Mouse (Mus musculus) neural tube, embryonic 12.5 days (tissue): ENCODE measurements at regions not wholly inside any gene's neighbourhood (a gene's known extent, or its start where the extent isn't known, plus 50 kb on each side); places are given as distances from the start of the nearest gene placed in this dataset.

ENCODE experiments used
- ATAC-seq: fragments of 200-750 bp; cut with Nextera tagmentation; 2 replicates; pipeline ENCODE4 v1.8.0; 2017; ENCODE audit warnings: low read depth, mild to moderate bottlenecking, moderate TSS enrichment, moderate library complexity; ENCODE audit not compliant: low FRiP score
- H3K27ac ChIP-seq: fragments of 300-500 bp; sonication (generic); 2 replicates; pipeline ENCODE4 v1.5.1; 2016
- H3K27me3 ChIP-seq: fragments of 300-500 bp; sonication (generic); replicated peaks from 2 replicates; pipeline ENCODE4 v1.6.1; 2016; ENCODE audit warnings: mild to moderate bottlenecking
- H3K36me3 ChIP-seq: fragments of 300-500 bp; sonication (generic); 2 replicates; pipeline ENCODE4 v1.6.1; 2016; ENCODE audit warnings: mild to moderate bottlenecking
- H3K4me1 ChIP-seq: fragments of 300-500 bp; sonication (generic); 2 replicates; pipeline ENCODE4 v1.6.1; 2016
- H3K4me2 ChIP-seq: fragments of 300-500 bp; sonication (generic); replicated peaks from 2 replicates; pipeline ENCODE4 v1.6.1; 2016; ENCODE audit warnings: mild to moderate bottlenecking
- H3K4me3 ChIP-seq: fragments of 300-500 bp; sonication (generic); 2 replicates; pipeline ENCODE4 v1.5.1; 2016
- H3K9ac ChIP-seq: fragments of 300-500 bp; sonication (generic); 2 replicates; pipeline ENCODE4 v1.6.1; 2016; ENCODE audit warnings: mild to moderate bottlenecking
- H3K9me3 ChIP-seq: fragments of 300-500 bp; sonication (generic); 2 replicates; pipeline ENCODE4 v1.6.1; 2016; ENCODE audit warnings: mild to moderate bottlenecking
- WGBS: fragments of 180-500 bp; shearing (Covaris S2); methylation state at CpG from one replicate; pipeline ENCODE4 v1.1.7; 2016; 5-methylcytosine and 5-hydroxymethylcytosine counted together

- Histone ChIP-seq H3K27ac (no peak overlapping the region; the same call in 1 of the 2 replicates), H3K9me3 (no peaks in the 10 kb centered on the region), H3K27me3 (no peaks in the 10 kb centered on the region), H3K4me3 (no peak overlapping the region), H3K4me1 (no peaks in the 10 kb centered on the region), H3K4me2 (no peak overlapping the region), H3K9ac (no peak overlapping the region), H3K36me3 (no peaks in the 10 kb centered on the region)
- WGBS = 32% methylated on average over 9 of the region's 9 CpGs
- ATAC-seq = no peak
These were observed 200.5 kb upstream of the Zc3h12c start for GRCm38 (mm10) chr9:52368911-52369310.

GRCm38 (mm10) chr9:52368080-52368479 lies 199.7 kb upstream of the Zc3h12c start:
- Histone ChIP-seq H3K9me3 (no peaks in the 10 kb centered on the region), H3K36me3 (no peaks in the 10 kb centered on the region), H3K9ac (no peak overlapping the region), H3K27ac (no peak overlapping the region), H3K27me3 (no peaks in the 10 kb centered on the region), H3K4me3 (no peak overlapping the region), H3K4me1 (no peaks in the 10 kb centered on the region), H3K4me2 (no peak overlapping the region)
- no peak for ATAC-seq
- 84% methylated on average over 3 of the region's 3 CpGs for WGBS

- Histone ChIP-seq H3K4me3 (no peak overlapping the region), H3K27ac (no peak overlapping the region), H3K36me3 (no peaks in the 10 kb centered on the region), H3K9ac (no peak overlapping the region), H3K9me3 (no peaks in the 10 kb centered on the region), H3K4me1 (no peaks in the 10 kb centered on the region), H3K27me3 (no peaks in the 10 kb centered on the region), H3K4me2 (no peak overlapping the region)
- 59% methylated on average over 9 of the region's 9 CpGs for WGBS
- ATAC-seq = no peak
These were observed 197.7 kb upstream of the Zc3h12c start for GRCm38 (mm10) chr9:52366046-52366445.

GRCm38 (mm10) chr9:52361599-52361998 lies 193.2 kb upstream of the Zc3h12c start:
- Histone ChIP-seq H3K9ac (no peak overlapping the region), H3K27me3 (no peaks in the 10 kb centered on the region), H3K4me1 (no peaks in the 10 kb centered on the region), H3K4me3 (no peak overlapping the region), H3K27ac (no peak overlapping the region), H3K9me3 (no peaks in the 10 kb centered on the region), H3K4me2 (no peak overlapping the region), H3K36me3 (no peaks in the 10 kb centered on the region)
- WGBS = 83% methylated on average over 2 of the region's 2 CpGs
- ATAC-seq = no peak

- H3K27ac ChIP-seq = no peak overlapping the region
- H3K4me3 ChIP-seq = no peak overlapping the region
- ATAC-seq = no peak
- WGBS = 58% methylated on average over 3 of the region's 3 CpGs
- no peaks in the 10 kb centered on the region for H3K36me3 ChIP-seq
- H3K27me3 ChIP-seq = no peaks in the 10 kb centered on the region
- H3K9ac ChIP-seq = no peak overlapping the region
- H3K4me1 ChIP-seq = no peaks in the 10 kb centered on the region
- H3K4me2 ChIP-seq = no peak overlapping the region
- no peaks in the 10 kb centered on the region for H3K9me3 ChIP-seq
These were observed 191.0 kb upstream of the Zc3h12c start for GRCm38 (mm10) chr9:52359416-52359815.

GRCm38 (mm10) chr9:52356549-52356948 lies 188.2 kb upstream of the Zc3h12c start:
- H3K4me1 ChIP-seq = no peaks in the 10 kb centered on the region
- 84% methylated on average over 3 of the region's 3 CpGs for WGBS
- no peak for ATAC-seq
- no peak overlapping the region for H3K4me2 ChIP-seq
- H3K4me3 ChIP-seq = no peak overlapping the region
- no peaks in the 10 kb centered on the region for H3K27me3 ChIP-seq
- no peak overlapping the region for H3K27ac ChIP-seq
- no peaks in the 10 kb centered on the region for H3K9me3 ChIP-seq
- no peaks in the 10 kb centered on the region for H3K36me3 ChIP-seq
- H3K9ac ChIP-seq = no peak overlapping the region

- Histone ChIP-seq H3K4me2 (no peak overlapping the region), H3K27me3 (no peaks in the 10 kb centered on the region), H3K27ac (no peak overlapping the region), H3K9ac (no peak overlapping the region), H3K9me3 (no peaks in the 10 kb centered on the region), H3K36me3 (no peaks in the 10 kb centered on the region), H3K4me3 (no peak overlapping the region), H3K4me1 (no peaks in the 10 kb centered on the region)
- ATAC-seq = no peak
- 75% methylated on average over 10 of the region's 10 CpGs for WGBS
These were observed 187.0 kb upstream of the Zc3h12c start for GRCm38 (mm10) chr9:52355187-52355982.

- ATAC-seq = no peak
- H3K4me1 ChIP-seq = no peaks in the 10 kb centered on the region
- no peaks in the 10 kb centered on the region for H3K9me3 ChIP-seq
- no peak overlapping the region for H3K27ac ChIP-seq
- no peaks in the 10 kb centered on the region for H3K36me3 ChIP-seq
- H3K27me3 ChIP-seq = no peaks in the 10 kb centered on the region
- 84% methylated on average over 7 of the region's 7 CpGs for WGBS
- H3K4me2 ChIP-seq = no peak overlapping the region
- no peak overlapping the region for H3K4me3 ChIP-seq
- no peak overlapping the region for H3K9ac ChIP-seq
These were observed 180.5 kb upstream of the Zc3h12c start for GRCm38 (mm10) chr9:52348536-52349527.

GRCm38 (mm10) chr9:52344177-52344877 lies 176.0 kb upstream of the Zc3h12c start:
- Histone ChIP-seq H3K9ac (no peak overlapping the region), H3K9me3 (no peaks in the 10 kb centered on the region), H3K27ac (no peak overlapping the region), H3K4me1 (no peaks in the 10 kb centered on the region), H3K36me3 (no peaks in the 10 kb centered on the region), H3K27me3 (no peaks in the 10 kb centered on the region), H3K4me3 (no peak overlapping the region), H3K4me2 (no peak overlapping the region)
- no peak for ATAC-seq
- 84% methylated on average over 2 of the region's 2 CpGs for WGBS

- Histone ChIP-seq H3K9me3 (no peaks in the 10 kb centered on the region), H3K9ac (no peak overlapping the region), H3K4me2 (no peak overlapping the region), H3K27me3 (no peaks in the 10 kb centered on the region), H3K36me3 (no peaks in the 10 kb centered on the region), H3K4me1 (no peaks in the 10 kb centered on the region), H3K27ac (no peak overlapping the region), H3K4me3 (no peak overlapping the region)
- WGBS = 75% methylated on average over 2 of the region's 2 CpGs
- ATAC-seq = no peak
These were observed 172.7 kb upstream of the Zc3h12c start for GRCm38 (mm10) chr9:52341029-52341428.

- ATAC-seq = no peak
- Histone ChIP-seq H3K4me1 (no peaks in the 10 kb centered on the region), H3K4me2 (no peak overlapping the region), H3K9me3 (no peaks in the 10 kb centered on the region), H3K9ac (no peak overlapping the region), H3K4me3 (no peak overlapping the region), H3K27me3 (no peaks in the 10 kb centered on the region), H3K36me3 (no peaks in the 10 kb centered on the region), H3K27ac (no peak overlapping the region)
- WGBS = 86% methylated on average over 4 of the region's 4 CpGs
These were observed 169.5 kb upstream of the Zc3h12c start for GRCm38 (mm10) chr9:52337786-52338322.

- H3K9ac ChIP-seq = no peak overlapping the region
- no peak overlapping the region for H3K4me2 ChIP-seq
- no peaks in the 10 kb centered on the region for H3K36me3 ChIP-seq
- no peak for ATAC-seq
- H3K27me3 ChIP-seq = no peaks in the 10 kb centered on the region
- no peak overlapping the region for H3K4me3 ChIP-seq
- H3K9me3 ChIP-seq = no peaks in the 10 kb centered on the region
- no peaks in the 10 kb centered on the region for H3K4me1 ChIP-seq
- 90% methylated on average over 3 of the region's 3 CpGs for WGBS
- no peak overlapping the region for H3K27ac ChIP-seq
These were observed 166.4 kb upstream of the Zc3h12c start for GRCm38 (mm10) chr9:52334767-52335166.
